Mouse (Mus musculus) stomach, adult 2 months (tissue): ENCODE measurements around the gene Ppfia1. TPM values are rescaled to one million over a fixed set of nuclear protein-coding genes. Genes with fewer than 3 reads are reported as not detected.

ENCODE experiments used
- polyA plus RNA-seq: library from polyadenylated mRNA; depleted of rRNA; stranded (reverse); fragments of >200 nt; gene quantifications from 2 replicates; pipeline ENCODE4 v1.2.3, GENCODE M21; 2012; rRNA removed

Ppfia1 gene
- 16.3 and 20.6 TPM in 2 replicates for polyA plus RNA-seq

GRCm38 (mm10) chr7:144553237-144554122, at the start of gene Ppfia1:
Gene Ppfia1, minus strand, starts transcription at chr7:144553729.

DNA sequence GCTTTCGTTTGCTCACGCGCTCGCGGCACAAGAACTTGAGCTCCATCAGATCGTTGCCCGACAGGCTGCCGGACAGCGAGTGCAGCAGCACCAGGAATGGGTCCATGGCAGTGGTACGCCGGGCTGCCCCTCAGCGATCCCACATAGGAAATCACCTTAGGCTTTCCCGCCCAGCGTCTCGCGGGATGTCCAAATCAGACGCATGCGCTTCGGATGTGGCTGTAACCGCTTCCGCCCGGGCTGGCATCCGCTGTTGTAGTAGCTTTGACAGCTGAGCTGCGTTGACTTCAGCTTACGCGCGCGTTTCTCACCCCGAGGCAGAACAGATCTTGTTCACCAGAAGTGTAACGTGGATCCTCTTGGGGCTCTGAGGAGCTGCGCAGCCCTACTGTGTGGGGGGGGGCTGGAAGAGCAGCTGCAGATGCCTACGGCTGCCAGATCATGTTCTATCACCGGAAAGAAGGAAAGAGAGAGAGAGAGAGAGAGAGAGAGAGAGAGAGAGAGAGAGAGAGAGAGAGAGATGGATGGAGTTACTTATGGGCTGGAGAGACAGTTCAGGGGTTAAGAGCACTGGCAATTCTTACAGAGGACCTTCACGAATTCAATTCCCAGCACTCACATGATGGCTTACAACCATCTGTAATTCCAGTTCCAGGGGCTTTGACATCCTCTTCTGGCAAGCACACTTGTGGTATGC, 28.9 kb upstream of the Ppfia1 start, which contains the start of gene Fadd:
Gene Fadd, minus strand, starts transcription at position 180 of the 697 bp plus-strand sequence.

DNA sequence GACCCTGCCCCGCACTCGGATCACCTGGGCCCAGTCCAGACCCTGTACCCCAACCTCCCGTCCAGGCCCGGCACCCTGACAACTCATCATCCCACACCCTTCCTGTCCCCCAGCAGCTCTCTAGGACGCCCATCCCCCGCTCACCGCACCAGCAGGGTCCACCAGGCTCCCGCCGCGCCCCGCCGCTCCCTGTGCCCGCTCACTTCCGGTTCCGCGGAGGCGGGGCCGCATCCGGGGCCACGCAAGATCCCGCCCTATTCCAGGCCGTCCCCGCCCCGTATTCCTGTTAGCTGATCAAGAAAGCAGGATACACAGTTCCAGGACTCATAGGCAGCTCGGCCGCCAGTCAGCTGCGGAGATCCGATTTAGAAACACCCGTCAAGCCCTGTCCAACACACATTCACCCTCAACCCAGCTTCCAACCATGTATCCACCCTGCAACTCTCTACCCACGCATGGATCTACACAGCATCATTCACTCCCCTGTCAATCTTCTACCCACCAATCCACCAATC, 82.9 kb downstream of the Ppfia1 start, which contains the start of gene Cttn:
Gene Cttn, minus strand, starts transcription at position 465 of the 515 bp plus-strand sequence.

Other genes starting within 250 kb of the Ppfia1 start
- gene Cttn, start 82.7 kb downstream of the Ppfia1 start, polyA plus RNA-seq, result 64.2 and 74.7 TPM in 2 replicates
- gene Fadd, start 28.7 kb upstream of the Ppfia1 start, polyA plus RNA-seq, result 5.1 and 5.3 TPM in 2 replicates
- 21.2 and 28.6 TPM in 2 replicates for gene Ano1, start 198.2 kb upstream of the Ppfia1 start, polyA plus RNA-seq